Mouse (Mus musculus): ENCODE measurements around the gene Nfix. TPM values are rescaled to one million over a fixed set of nuclear protein-coding genes. Genes with fewer than 3 reads are reported as not detected.

Nfix gene
- polyA plus RNA-seq, 1 experiment from 2014 or later: 36.6 TPM

- Histone ChIP-seq H3K9ac (ENCODE audit: low read length) (no peak overlapping the region), H3K4me3 (ENCODE audit: low read depth, low read length) (no peak overlapping the region), H3K36me3 (ENCODE audit: control insufficient read depth, insufficient read depth, low read length) (peaks cover 34% of the 10 kb centered on the region), H3K9me3 (ENCODE audit: control insufficient read depth, low read length) (no peaks in the 10 kb centered on the region), H3K27me3 (ENCODE audit: control insufficient read depth, insufficient read depth, low read length) (no peaks in the 10 kb centered on the region), H3K4me2 (replicated peaks; ENCODE audit: low read depth) (no peak overlapping the region), H3K4me1 (replicated peaks; ENCODE audit: control insufficient read depth, insufficient read depth) (peaks cover 18% of the 10 kb centered on the region), H3K27ac (replicated peaks) (0 out of 2 replicates have a peak overlapping the region, but pooled peaks have one; percentile 8)
- ATAC-seq (ENCODE audit: low FRiP score, low TSS enrichment) (no peak), DNase-seq (ENCODE audit: low spot score) (no peak)
- no peak for TF ChIP-seq EP300 (optimal IDR thresholded peaks at IDR 0.05)
- TF ChIP-seq CTCF (IDR thresholded peaks at IDR 0.05; ENCODE audit: low read depth): no peak
- WGBS: 71% methylated on average over 5 of the region's 5 CpGs
Measured at GRCm38 (mm10) chr8:84718959-84719690, 81.0 kb downstream of the Nfix start.

- Histone ChIP-seq H3K27ac (replicated peaks) (0 out of 2 replicates have a peak overlapping the region, but pooled peaks have one; percentile 8), H3K36me3 (ENCODE audit: control insufficient read depth, insufficient read depth, low read length) (peaks cover 34% of the 10 kb centered on the region), H3K4me3 (ENCODE audit: low read depth, low read length) (no peak overlapping the region), H3K4me2 (replicated peaks; ENCODE audit: low read depth) (no peak overlapping the region), H3K4me1 (replicated peaks; ENCODE audit: control insufficient read depth, insufficient read depth) (peaks cover 15% of the 10 kb centered on the region), H3K9me3 (ENCODE audit: control insufficient read depth, low read length) (no peaks in the 10 kb centered on the region), H3K9ac (ENCODE audit: low read length) (no peak overlapping the region), H3K27me3 (ENCODE audit: control insufficient read depth, insufficient read depth, low read length) (no peaks in the 10 kb centered on the region)
- TF ChIP-seq EP300 (optimal IDR thresholded peaks at IDR 0.05): no peak
- TF ChIP-seq CTCF (IDR thresholded peaks at IDR 0.05; ENCODE audit: low read depth): no peak
- DNase-seq (ENCODE audit: low spot score) (no peak), ATAC-seq (ENCODE audit: low FRiP score, low TSS enrichment) (no peak)
- 81% methylated on average over 5 of the region's 5 CpGs for WGBS
Measured at GRCm38 (mm10) chr8:84718476-84718875, 81.7 kb downstream of the Nfix start.

GRCm38 (mm10) chr8:84716790-84717189 lies 83.4 kb downstream of the Nfix start:
- DNase-seq (ENCODE audit: low spot score) (no peak), ATAC-seq (ENCODE audit: low FRiP score, low TSS enrichment) (no peak)
- no peaks in the 10 kb centered on the region for H3K9me3 ChIP-seq (ENCODE audit: control insufficient read depth, low read length)
- 84% methylated on average over 11 of the region's 11 CpGs for WGBS
- H3K4me1 ChIP-seq (replicated peaks; ENCODE audit: control insufficient read depth, insufficient read depth): peaks cover 11% of the 10 kb centered on the region
- TF ChIP-seq CTCF (IDR thresholded peaks at IDR 0.05; ENCODE audit: low read depth) (no peak), EP300 (optimal IDR thresholded peaks at IDR 0.05) (no peak)
- no peak overlapping the region for H3K9ac ChIP-seq (ENCODE audit: low read length)
- H3K4me3 ChIP-seq (ENCODE audit: low read depth, low read length): no peak overlapping the region
- no peak overlapping the region for H3K4me2 ChIP-seq (replicated peaks; ENCODE audit: low read depth)
- no peaks in the 10 kb centered on the region for H3K27me3 ChIP-seq (ENCODE audit: control insufficient read depth, insufficient read depth, low read length)
- H3K36me3 ChIP-seq (ENCODE audit: control insufficient read depth, insufficient read depth, low read length): peaks cover 34% of the 10 kb centered on the region
- H3K27ac ChIP-seq (replicated peaks): no peak overlapping the region

GRCm38 (mm10) chr8:84715893-84716468 lies 84.2 kb downstream of the Nfix start:
- Histone ChIP-seq H3K36me3 (ENCODE audit: control insufficient read depth, insufficient read depth, low read length) (peaks cover 32% of the 10 kb centered on the region), H3K4me2 (replicated peaks; ENCODE audit: low read depth) (no peak overlapping the region), H3K9me3 (ENCODE audit: control insufficient read depth, low read length) (no peaks in the 10 kb centered on the region), H3K27me3 (ENCODE audit: control insufficient read depth, insufficient read depth, low read length) (no peaks in the 10 kb centered on the region), H3K4me1 (replicated peaks; ENCODE audit: control insufficient read depth, insufficient read depth) (peaks cover 11% of the 10 kb centered on the region), H3K9ac (ENCODE audit: low read length) (peak overlapping the region; percentile 35; the same call in 1 of the 2 replicates), H3K4me3 (ENCODE audit: low read depth, low read length) (no peak overlapping the region), H3K27ac (replicated peaks) (no peak overlapping the region)
- TF ChIP-seq EP300 (optimal IDR thresholded peaks at IDR 0.05): no peak
- no peak for TF ChIP-seq CTCF (IDR thresholded peaks at IDR 0.05; ENCODE audit: low read depth)
- 52% methylated on average over 27 of the region's 27 CpGs for WGBS
- DNase-seq (ENCODE audit: low spot score) (no peak), ATAC-seq (ENCODE audit: low FRiP score, low TSS enrichment) (no peak)

GRCm38 (mm10) chr8:84714161-84714560 lies 86.0 kb downstream of the Nfix start:
- DNase-seq (ENCODE audit: low spot score) (no peak), ATAC-seq (ENCODE audit: low FRiP score, low TSS enrichment) (no peak)
- no peak overlapping the region for H3K4me2 ChIP-seq (replicated peaks; ENCODE audit: low read depth)
- H3K27ac ChIP-seq (replicated peaks): peak overlapping the region; percentile 82
- WGBS: 81% methylated on average over 4 of the region's 4 CpGs
- no peaks in the 10 kb centered on the region for H3K27me3 ChIP-seq (ENCODE audit: control insufficient read depth, insufficient read depth, low read length)
- peaks cover 22% of the 10 kb centered on the region for H3K36me3 ChIP-seq (ENCODE audit: control insufficient read depth, insufficient read depth, low read length)
- H3K4me3 ChIP-seq (ENCODE audit: low read depth, low read length): no peak overlapping the region
- H3K4me1 ChIP-seq (replicated peaks; ENCODE audit: control insufficient read depth, insufficient read depth): peaks cover 11% of the 10 kb centered on the region
- peak overlapping the region; percentile 18; the same call in 1 of the 2 replicates for H3K9ac ChIP-seq (ENCODE audit: low read length)
- H3K9me3 ChIP-seq (ENCODE audit: control insufficient read depth, low read length): no peaks in the 10 kb centered on the region
- TF ChIP-seq CTCF (IDR thresholded peaks at IDR 0.05; ENCODE audit: low read depth): no peak
- TF ChIP-seq EP300 (optimal IDR thresholded peaks at IDR 0.05): no peak

- peak overlapping the region; percentile 82 for H3K27ac ChIP-seq (replicated peaks)
- no peaks in the 10 kb centered on the region for H3K27me3 ChIP-seq (ENCODE audit: control insufficient read depth, insufficient read depth, low read length)
- H3K4me3 ChIP-seq (ENCODE audit: low read depth, low read length): no peak overlapping the region
- H3K4me2 ChIP-seq (replicated peaks; ENCODE audit: low read depth): no peak overlapping the region
- H3K9me3 ChIP-seq (ENCODE audit: control insufficient read depth, low read length): no peaks in the 10 kb centered on the region
- ATAC-seq (ENCODE audit: low FRiP score, low TSS enrichment): no peak
- DNase-seq (ENCODE audit: low spot score): no peak
- peaks cover 11% of the 10 kb centered on the region for H3K4me1 ChIP-seq (replicated peaks; ENCODE audit: control insufficient read depth, insufficient read depth)
- peaks cover 17% of the 10 kb centered on the region for H3K36me3 ChIP-seq (ENCODE audit: control insufficient read depth, insufficient read depth, low read length)
- WGBS: 53% methylated on average over 4 of the region's 4 CpGs
- peak overlapping the region; percentile 39 for H3K9ac ChIP-seq (ENCODE audit: low read length)
- TF ChIP-seq EP300 (optimal IDR thresholded peaks at IDR 0.05): no peak
- TF ChIP-seq CTCF (IDR thresholded peaks at IDR 0.05; ENCODE audit: low read depth): no peak
Measured at GRCm38 (mm10) chr8:84713381-84713780, 86.8 kb downstream of the Nfix start.

Data from stomach, postnatal 0 days (tissue).